Mouse (Mus musculus): ENCODE measurements around the gene Ift80.
"Not testable (repeated sequence)": the region's sequence is repeated elsewhere in the genome, so short reads cannot be mapped to it uniquely, and the experiment has no call there.

The Ift80 gene

DNA sequence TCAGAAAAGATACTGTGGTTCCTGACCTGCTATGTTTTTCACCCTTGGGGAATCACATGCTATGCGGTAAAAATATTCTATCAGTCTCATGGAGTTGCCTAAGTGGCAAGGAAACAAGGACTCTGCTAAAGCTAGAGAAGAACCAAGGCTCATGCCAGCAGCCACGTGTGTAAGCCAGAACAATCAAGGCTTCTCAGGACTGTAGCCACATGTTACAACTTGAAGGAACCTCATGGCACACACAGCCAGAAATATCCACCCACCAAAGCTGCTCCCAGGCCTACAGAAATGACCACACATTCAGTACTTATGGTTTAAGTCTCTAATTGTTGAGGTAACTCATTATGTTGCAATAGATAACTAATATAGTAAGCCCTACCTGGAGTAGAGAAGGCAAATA, 17.8 kb downstream of the Ift80 start:
- no peak for DNase-seq (ENCODE audit: low spot score)

DNA sequence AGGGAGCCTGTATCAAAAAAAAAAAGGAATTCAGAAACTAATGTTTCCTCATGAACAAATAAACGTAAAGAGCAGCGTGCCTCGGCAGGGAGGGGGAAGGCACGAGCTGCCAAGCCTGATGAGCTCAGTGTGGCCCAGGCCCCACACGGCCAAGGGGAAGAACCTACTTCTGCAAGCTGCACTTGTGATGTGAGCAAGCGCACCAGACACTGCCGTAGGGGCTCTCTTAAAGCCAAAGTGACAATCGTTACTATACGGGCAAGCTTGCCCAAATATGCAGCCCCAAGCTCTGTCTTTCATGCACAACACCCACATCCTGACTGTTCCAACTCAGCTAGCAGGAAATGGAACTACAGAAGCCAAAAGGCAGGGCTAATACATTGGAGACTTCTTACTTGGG, 23.5 kb downstream of the Ift80 start:
- DNase-seq (ENCODE audit: low spot score) = no peak

DNA sequence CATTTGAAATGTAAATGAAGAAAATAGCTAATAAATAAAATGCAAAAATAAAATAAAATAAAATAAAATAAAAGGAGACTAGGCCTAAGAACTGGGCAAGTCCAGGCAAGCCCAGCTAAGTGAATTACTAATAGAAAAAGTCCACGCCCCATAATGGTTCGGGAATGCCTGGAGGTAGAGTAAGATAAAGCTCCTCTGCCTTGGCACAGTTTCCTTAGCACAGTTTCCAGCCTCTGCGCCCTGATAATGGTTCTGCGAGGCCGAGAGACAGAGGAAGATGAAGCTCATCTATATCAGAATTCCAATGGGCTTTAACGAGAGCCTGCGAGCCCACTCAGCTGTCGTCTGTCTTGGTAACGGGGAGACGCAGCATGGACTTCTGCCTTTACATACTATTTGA, 25.2 kb downstream of the Ift80 start:
- DNase-seq (ENCODE audit: low spot score) = no peak

DNA sequence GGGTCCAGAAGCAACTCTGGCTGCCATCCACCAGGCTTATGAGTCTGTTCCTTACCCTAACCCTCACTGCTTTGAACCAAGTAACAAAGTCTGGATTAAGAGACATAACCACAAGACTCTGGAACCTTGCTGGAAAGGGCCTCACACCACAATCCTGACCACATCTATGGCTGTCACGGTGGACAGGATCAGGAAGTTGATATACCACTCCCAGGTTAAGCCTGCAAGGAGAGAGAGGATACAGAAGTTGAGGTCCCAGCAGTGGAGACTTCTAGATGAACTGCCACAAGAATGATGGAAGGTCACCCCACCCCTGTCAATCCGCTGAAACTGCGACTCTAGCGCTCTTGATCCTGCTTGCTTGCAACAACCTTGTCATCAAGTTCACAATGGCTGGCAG, 26.7 kb downstream of the Ift80 start:
- DNase-seq (ENCODE audit: low spot score) = no peak

DNA sequence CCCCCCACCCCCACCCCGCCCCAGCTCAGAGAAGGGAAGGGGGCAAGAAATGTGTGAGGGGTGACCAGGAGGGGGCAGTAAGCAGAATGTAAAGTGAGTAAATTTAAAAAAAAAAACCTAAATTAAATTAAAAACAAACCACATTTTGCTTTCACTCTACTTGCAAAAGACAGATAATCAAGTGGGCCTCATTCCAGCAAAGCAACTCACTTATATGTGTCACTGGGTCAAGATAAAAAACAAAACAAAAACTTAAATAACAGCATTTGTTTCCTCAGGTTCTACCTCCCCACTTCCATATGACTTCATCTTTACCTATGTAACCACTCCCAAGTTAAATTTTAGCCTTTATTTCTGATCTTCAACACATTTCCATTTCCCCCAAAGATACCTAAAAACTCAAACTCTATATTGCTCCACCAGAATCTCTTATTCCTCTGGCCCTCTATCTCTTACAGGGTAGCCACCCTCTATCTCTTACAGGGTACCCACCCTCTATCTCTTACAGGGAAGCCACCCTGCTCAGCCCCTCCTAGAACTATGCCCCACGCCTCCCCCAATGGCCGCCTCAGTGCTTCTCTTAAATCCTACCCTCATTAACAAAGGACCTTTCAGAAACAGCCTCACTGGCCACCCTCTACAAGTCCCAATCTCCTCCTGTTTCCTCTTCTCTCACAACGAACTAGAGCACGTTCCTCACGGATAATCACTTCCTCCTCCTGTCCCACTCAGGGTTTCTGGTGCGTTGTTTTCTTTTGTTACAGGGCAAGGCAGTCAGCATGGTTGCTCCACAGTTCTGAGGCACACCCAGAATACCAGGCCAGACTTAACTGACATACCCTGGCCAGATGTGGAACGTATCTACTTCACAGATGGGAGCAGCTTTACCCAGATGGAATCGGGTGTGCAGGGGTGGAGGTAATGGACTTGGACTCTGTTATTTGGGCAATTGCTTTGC, 28.6 kb downstream of the Ift80 start:
- DNase-seq (ENCODE audit: low spot score) = no peak

DNA sequence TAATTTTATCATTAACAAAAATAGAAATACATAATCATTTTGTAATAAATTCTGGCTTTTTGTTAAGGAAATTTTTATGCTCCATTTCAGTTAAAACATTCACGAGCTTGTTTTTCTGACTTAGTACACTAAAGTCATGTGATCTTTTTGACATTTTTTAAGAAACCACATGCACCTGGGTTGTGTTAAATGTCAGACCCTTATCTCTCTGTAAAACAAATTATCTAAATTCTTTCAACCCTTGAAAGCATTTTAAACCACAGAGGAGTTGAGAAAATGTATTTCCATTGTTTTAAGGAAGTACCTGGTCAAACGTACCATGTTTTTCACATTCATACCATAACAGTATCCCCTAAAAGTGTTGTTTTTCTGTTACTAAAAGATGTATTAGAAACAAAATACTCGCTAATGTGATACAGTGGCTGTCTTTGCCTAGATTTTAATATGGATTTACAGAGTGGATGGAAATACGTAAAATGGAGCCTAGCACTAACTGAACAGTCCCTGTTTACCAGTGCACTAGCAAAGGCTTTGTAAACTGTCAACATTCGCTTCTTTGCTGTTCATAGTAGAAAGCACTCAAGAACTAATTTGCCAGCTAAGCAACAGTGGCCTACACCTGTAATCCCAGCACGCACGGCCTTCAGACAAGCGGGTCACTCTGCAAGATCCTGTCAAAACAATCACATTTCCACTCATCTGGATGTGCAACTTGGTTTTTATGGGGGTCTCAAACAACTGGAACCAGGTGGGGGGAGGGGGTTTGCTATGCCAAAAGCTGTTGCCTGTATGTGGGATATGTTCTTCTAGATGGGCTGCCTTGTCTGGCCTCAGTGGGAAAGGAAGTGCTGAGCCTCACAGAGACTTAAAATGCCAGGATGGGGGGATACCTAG, 29.5 kb downstream of the Ift80 start:
- no peak for DNase-seq (ENCODE audit: low spot score)

DNA sequence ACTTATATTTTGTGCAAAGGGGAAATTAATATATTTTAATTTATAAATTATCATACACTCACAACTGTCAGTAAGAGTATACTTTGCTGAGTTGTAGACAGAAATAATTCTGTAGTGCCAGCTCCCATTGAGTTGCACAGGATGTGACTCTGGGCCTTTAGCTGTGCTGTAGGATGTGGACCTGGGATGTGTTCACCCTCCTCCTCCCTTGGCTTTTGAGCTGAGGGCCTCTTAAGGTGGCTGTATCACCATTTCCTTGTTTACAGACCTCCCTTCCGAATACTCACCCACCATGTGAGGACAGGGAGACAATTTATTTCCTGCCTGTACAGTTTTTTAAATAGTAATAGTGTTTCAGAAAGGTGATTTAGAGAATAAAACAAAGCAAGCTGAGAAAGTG, 30.8 kb downstream of the Ift80 start:
- no peak for DNase-seq (ENCODE audit: low spot score)

DNA sequence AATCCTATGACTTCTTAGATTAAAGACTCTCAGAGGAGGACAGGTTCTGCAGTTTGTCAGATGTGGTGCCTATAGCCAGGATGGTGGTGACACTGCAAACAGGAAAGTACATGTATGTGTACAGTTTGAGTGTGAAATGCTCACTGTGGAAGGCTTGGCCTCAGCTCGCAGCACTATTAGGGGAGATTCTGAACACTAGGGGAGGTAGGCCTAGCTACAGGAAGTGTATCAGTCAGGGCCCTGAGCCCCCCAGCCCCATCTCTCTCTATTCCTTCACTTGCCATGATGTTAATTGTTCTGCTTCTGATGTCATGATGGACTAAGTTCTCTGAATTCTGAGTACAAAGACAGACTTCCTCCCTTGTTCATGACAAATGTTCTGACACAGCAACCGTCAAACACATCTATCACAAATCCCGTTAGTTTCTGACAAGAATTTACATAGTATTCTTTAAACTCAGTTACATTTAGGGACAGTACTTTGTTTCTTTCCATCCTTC, 35.2 kb downstream of the Ift80 start:
- DNase-seq (ENCODE audit: low spot score) = no peak

DNA sequence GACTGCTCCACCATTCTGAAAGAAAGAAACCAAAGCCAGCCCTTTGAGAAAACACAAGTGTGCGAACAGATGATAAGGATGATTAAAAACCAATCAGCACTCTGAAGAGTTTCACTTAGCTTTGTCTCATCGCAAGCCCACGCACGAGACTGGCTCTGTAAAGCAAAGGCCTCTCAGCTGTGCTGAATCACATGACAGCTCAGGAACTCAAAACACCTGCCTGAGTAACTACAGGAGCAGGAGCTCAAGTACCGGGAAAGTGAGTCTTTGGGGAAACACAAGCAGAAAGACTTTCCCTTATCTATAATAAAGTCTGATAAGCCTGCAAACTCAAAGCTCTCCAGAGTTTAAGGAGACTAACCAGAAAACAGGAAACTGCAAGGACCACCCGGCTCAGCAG, 37.0 kb downstream of the Ift80 start:
- DNase-seq (ENCODE audit: low spot score) = no peak

DNA sequence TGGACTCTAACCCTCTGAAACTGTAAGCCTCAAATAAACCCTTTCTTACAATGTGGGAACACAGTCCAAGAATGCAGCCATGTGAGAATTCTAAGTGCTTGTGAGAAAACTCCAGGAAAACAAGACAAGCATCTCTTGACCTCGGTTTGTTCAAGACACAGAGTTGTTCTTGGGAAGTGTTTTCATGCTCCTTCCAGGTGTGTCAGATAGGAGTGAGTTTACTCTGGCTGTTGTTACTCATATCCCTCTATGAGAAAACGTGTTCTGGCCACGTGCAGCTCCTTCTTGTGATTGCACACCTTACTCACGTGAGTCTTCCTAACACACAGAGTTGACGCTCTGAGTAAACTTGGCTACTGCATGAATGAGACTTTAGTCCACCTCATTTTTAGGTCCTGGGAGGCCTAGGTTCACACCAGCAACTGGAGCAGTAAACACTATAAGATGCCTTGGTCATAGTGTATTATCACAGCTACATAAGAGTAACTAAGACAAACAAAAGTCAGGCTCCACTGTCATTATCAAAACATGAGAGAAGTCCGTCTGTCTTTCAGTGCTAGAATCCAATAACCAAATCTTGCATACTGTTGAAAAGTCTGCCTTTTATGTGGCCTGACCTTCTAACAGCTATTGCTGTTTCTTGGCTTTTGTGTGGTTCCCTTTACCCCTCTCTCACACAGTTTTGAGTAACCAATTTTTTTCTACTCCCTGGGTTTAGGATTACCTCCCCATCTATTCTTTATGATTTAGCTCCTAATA, 37.7 kb downstream of the Ift80 start:
- no peak for DNase-seq (ENCODE audit: low spot score)

DNA sequence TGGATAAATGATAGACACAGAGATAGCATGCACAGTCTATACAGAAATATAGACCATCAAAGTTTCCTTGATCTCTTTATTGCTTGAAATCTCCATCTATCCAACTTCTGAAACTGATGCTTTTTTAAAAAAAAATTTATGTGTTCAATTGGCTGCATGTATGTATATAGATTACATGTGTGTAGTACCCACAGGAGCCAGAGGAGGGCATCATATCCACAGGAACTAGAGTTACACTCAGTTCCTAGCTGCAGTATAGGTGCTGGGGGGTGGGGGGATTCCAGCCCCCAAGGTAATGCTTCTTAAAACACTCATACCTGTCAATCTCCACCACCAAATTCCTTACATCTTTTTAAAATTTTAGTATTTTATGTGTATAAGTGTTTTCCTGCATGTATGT, 39.7 kb downstream of the Ift80 start:
- DNase-seq (ENCODE audit: low spot score) = no peak

DNA sequence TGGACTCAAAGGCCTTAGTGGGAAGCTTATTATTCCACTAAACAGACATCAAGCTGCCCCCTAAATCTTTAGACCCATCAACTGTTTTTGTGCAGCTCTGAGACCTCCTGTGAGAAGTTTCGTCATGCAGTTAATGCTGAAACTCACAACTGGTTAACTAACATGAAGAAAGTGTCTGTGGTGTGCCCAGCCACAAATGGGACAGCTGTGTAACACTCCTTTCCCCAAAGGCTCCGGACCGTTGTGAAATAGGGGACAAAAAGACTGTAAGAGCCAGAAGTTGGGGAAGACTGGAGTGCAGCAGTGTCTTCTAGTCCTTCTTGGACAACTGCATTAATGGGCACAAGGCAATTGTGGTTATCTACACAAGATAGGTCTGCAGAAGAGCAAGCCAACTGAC, 47.0 kb downstream of the Ift80 start:
- DNase-seq (ENCODE audit: low spot score) = no peak

DNA sequence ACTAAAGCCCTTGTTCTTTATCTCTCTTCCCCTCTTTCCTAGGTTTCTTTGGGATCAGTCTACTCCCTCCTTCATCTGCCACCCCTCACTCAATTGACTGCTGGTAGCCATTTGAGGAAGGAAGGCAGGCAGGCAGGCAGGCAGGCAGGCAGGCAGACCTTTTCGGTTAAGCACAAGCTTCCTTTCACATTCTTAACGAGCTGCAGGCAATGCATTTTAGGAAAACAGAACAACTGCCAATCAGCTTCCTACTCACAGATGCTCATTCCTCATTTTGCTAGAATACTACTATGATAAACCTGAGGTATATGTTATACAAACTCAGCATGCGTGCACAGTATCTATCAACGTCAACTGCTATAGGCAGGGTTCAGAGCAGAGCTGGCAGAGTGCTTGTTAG, 47.9 kb downstream of the Ift80 start:
- no peak for DNase-seq (ENCODE audit: low spot score)

DNA sequence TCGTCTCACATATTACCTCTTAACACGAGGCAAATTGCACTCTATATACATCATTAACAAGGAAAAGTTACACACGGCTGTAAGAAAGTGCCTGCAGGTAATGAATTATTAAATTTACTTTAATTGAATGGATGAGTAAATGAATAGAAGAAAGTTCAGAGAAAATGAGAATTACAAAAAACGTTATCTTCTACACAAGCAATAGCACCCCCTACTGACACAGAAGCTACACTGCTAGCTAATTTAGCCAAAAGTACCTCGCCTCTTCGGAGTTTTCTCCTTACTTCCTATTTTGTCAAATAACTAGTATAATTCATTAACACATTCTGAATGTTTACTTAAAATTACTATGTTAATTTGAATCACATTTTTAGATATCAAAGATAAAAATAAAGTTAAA, 49.9 kb downstream of the Ift80 start:
- DNase-seq (ENCODE audit: low spot score) = peak; percentile 18

DNA sequence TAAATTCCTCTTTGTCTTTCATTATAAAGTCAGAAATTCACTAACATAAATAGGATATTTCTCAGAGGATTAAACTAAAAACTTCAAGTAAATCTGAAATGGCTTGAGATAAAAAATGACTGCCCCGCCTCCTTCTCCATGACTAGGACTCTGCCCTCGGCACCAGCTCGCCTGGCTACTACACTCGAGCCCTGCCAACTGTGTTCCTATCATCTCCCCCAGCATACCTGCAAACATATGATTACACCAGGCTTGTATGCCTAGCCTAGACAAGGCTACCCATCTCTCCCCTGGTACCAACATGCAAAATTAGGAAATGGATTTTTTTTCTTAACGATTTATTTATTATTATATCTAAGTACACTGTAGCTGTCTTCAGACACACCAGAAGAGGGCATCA, 51.7 kb downstream of the Ift80 start:
- no peak for DNase-seq (ENCODE audit: low spot score)

DNA sequence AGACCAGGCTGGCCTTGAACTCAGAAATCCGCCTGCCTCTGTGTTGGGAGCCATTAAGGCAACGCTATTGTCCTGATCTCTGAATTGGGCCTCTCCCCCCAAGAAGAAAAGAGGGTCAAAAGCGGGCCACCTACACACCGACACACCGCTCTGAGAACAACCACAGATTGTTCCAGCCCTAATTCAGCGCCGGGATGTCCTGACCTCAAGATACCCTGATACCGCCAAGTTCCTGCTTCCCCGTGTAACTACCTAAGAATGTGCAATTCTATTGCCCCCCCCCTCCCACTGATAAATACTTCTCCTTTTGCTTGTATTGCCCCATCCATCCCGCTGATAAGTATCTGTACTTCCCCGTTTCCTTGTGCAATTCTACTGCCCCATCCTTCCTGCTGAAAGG, 52.4 kb downstream of the Ift80 start:
- not testable (repeated sequence) for DNase-seq (ENCODE audit: low spot score)

DNA sequence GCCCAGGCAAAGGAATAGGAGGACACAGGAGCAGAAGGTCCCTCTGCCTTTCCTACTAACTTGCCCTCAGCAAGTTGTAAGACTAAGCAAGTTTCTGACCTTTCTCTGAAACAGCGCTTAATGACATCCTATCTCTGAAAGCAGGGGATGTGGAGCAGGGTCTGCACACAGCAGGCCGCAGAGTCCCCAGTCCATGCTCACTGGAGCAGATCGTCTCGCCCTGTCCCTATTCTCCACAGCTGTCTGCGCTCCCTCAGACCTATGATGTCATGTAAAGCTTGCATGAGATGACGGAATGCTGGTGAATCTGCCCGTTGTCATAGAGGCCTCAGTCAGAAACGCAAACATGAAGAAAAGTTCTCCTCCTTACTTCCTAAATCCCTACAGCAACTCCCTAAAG, 55.0 kb downstream of the Ift80 start:
- DNase-seq (ENCODE audit: low spot score) = no peak

DNA sequence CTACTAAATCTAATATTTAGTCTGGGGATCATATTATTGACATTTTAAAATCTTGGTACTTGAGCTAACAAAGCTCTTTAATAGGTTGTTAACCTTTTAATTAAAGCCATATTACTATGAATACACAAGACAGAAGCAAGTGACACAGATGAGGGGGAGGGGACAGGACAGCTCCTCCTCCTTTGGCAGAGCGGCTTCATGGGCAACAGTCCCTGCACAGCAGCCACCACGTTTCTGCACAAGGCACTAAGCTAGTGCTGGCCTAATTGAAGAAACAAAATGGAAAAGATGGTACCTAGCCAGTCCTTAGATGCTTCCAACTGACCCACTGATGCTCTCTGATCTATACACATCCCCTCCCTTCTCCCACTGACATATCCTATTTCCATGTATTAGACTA, 55.5 kb downstream of the Ift80 start:
- no peak for DNase-seq (ENCODE audit: low spot score)

DNA sequence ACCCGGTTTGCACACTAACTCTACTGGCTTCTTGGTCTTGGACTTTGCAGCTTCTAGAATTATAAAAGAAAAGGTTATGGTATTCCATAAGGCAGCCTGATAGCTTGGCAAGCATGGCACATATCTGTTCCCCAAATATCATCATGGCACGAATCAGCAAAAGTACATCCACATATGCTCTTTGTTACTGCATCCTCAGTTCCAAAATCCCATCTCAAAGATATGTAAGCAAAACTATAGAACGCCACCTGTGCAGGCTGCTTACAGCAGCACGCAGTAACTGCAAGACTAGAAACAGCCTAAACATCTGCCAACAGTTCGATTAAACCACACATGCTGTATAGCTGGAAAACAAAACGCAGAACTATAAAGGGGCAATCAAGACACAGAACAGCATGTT, 62.5 kb downstream of the Ift80 start:
- no peak for DNase-seq (ENCODE audit: low spot score)

DNA sequence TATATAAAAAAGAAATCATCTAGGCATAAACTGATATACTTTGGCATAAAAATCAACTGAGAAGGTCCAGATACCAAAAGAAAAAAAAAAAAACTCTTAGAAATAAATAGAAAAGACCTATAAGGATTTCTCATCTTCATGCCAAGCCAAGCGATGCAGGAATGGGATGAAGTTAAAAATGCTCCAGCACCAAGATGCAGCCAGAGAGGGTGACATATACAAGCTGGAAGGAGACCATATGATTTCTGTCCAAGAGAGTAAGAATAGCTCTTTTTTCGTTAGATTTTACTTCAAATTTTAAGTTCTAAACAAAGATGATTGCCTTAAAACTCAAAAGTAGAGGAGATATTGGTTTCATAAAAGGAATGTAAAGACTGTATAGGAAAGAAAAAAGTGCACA, 64.1 kb downstream of the Ift80 start:
- DNase-seq (ENCODE audit: low spot score) = no peak

DNA sequence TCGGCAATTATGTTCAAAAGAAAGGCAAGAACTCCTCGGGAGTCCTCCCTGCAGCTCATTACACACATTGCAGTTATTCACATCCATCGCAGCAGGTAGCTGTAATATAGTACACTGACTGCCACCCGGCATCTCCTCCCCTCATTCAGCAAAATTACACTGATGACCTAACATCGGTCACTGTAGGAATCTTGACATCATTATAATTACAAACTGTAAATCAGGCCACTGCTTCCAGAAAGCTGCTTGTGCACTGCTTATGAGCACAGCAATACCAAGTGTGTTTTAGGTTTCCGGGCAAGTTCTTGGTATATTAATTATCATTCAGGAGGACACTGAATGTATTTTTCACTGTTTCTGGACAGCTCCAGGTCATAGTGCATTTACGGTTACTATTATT, 65.1 kb downstream of the Ift80 start:
- DNase-seq (ENCODE audit: low spot score) = no peak

DNA sequence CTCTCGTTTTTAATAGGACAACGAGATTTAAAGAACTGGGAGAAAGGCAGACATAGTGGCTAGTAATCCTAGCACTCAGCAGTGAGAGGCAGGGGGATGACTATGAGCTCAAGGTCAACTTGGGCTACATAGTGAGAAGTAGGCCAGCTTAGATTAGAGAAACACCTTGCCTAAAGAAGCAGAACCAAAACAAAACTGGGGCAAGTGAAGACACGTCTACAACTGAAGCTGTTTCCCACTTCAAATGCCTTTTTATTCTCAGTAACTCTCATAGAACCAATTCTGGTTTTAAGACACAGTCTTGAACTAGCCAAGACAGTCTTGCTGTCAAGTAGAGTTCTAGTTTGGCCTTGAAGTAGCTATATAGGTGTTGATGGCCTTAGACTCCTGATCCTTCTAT, 67.7 kb downstream of the Ift80 start:
- no peak for DNase-seq (ENCODE audit: low spot score)
